Mouse (Mus musculus): ENCODE measurements around the gene Tns3. TPM values are rescaled to one million over a fixed set of nuclear protein-coding genes. Genes with fewer than 3 reads are reported as not detected.

The Tns3 gene
- polyA plus RNA-seq (2015; fragmentation: Illumina TruSeq; extraction: RNeasy Lipid Tissue Mini Kit (QIAGEN cat#74804); ENCODE audit: low read depth, low replicate concordance), result 34.5 TPM

DNA sequence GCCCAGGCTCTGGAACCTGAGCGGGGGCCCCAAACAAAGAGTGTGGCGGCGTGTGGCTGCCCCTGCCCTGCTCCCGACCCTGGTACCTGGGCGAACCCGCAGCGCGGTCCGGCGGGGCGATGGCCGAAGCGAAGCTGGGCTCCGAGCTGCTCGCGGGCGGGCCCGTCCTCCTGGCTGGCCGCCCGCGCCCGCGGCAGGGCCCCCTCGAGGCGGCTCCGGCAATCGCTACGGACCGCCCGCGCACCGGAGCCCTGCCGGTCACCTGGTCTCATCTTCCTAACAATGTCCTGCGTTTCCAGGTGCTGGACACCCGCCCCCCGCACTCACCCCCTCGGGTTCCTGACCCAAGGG is at the start of gene Tns3:
Tns3 (minus strand) TSS at position 143 of the 351 bp plus-strand sequence.

